Mouse (Mus musculus): ENCODE data around the gene Prr3.
"Not testable (repeated sequence)": the region's sequence is repeated elsewhere in the genome, so short reads cannot be mapped to it uniquely, and the experiment has no call there.

Gene Prr3

GRCm38 (mm10) chr17:35979401-35980362 lies at the start of gene Prr3, which contains the start of gene Gnl1:
TSS of gene Prr3 (minus strand) at chr17:35980236.
TSS of gene Gnl1 (plus strand) at chr17:35979851.
- DNase-seq: peak; percentile 81 to 85

GRCm38 (mm10) chr17:36028879-36029619 lies 49.0 kb upstream of the Prr3 start:
- no peak for DNase-seq

GRCm38 (mm10) chr17:36027663-36028062 lies 47.6 kb upstream of the Prr3 start:
- no peak for DNase-seq

- no peak for DNase-seq
These were observed 45.9 kb upstream of the Prr3 start for GRCm38 (mm10) chr17:36025901-36026300.

GRCm38 (mm10) chr17:36025197-36025596 lies 45.2 kb upstream of the Prr3 start:
- DNase-seq: no peak

- no peak for DNase-seq
These were observed 43.9 kb upstream of the Prr3 start for GRCm38 (mm10) chr17:36023710-36024654.

- DNase-seq: no peak
These were observed 42.9 kb upstream of the Prr3 start for GRCm38 (mm10) chr17:36022922-36023321.

- no peak for DNase-seq
These were observed 42.1 kb upstream of the Prr3 start for GRCm38 (mm10) chr17:36022098-36022497.

GRCm38 (mm10) chr17:36021309-36021708 lies 41.3 kb upstream of the Prr3 start:
- no peak for DNase-seq

GRCm38 (mm10) chr17:36020191-36021073 lies 40.4 kb upstream of the Prr3 start, which contains the start of gene H2-T24:
TSS of gene H2-T24 (minus strand) at chr17:36020560.
- DNase-seq: peak; percentile 76 to 80

GRCm38 (mm10) chr17:36019519-36019918 lies 39.5 kb upstream of the Prr3 start:
- DNase-seq: no peak

GRCm38 (mm10) chr17:36018979-36019378 lies 38.9 kb upstream of the Prr3 start:
- no peak for DNase-seq

GRCm38 (mm10) chr17:36017046-36017445 lies 37.0 kb upstream of the Prr3 start:
- no peak for DNase-seq

- DNase-seq: no peak
These were observed 34.9 kb upstream of the Prr3 start for GRCm38 (mm10) chr17:36014977-36015376.

- DNase-seq: not testable (repeated sequence)
These were observed 24.4 kb upstream of the Prr3 start for GRCm38 (mm10) chr17:36004409-36004808.

GRCm38 (mm10) chr17:36003331-36003730 lies 23.3 kb upstream of the Prr3 start:
- no peak for DNase-seq

- DNase-seq: no peak
These were observed 21.9 kb upstream of the Prr3 start for GRCm38 (mm10) chr17:36001966-36002365.

- DNase-seq: peak; percentile 36 to 41
These were observed 21.3 kb upstream of the Prr3 start for GRCm38 (mm10) chr17:36001121-36001897.

GRCm38 (mm10) chr17:36000349-36000748 lies 20.3 kb upstream of the Prr3 start:
- DNase-seq: no peak

- peak; percentile 50 to 59 for DNase-seq
These were observed 19.3 kb upstream of the Prr3 start for GRCm38 (mm10) chr17:35999356-35999755.

All from spleen, adult 18-20 months (tissue).